Mouse (Mus musculus): ENCODE measurements around the gene AI481877. TPM values are rescaled to one million over a fixed set of nuclear protein-coding genes. Genes with fewer than 3 reads are reported as not detected.

The AI481877 gene
- total RNA-seq, 2 experiments from 2014 or later: not detected

Other genes with a start within 250 kb of the AI481877 start
- 100 to 1,000 TPM; 153 to 179 TPM for gene Ecpas, start 226.2 kb downstream of the AI481877 start, total RNA-seq (2021)
- 1 to 10 TPM; 1.7 to 2.8 TPM for gene Zkscan16, start 195.4 kb downstream of the AI481877 start, total RNA-seq (2021)
- gene Ptgr1, start 151.9 kb downstream of the AI481877 start, total RNA-seq (2021): 10 to 100 TPM; 19.2 to 30.0 TPM
- 10 to 100 TPM; 14.0 to 18.3 TPM for gene Dnajc25, start 143.9 kb downstream of the AI481877 start, total RNA-seq (2021)
- 1 to 10 TPM; 3.0 to 6.2 TPM for gene Gm20503, start 135.8 kb downstream of the AI481877 start, total RNA-seq (2021)
- 10 to 100 TPM; 32.9 to 33.2 TPM for gene Gng10, start 103.9 kb downstream of the AI481877 start, total RNA-seq (2021)
- gene Ugcg, start 50.3 kb upstream of the AI481877 start, total RNA-seq (2021): 10 to 100 TPM; 40.2 to 46.3 TPM

Measured in adrenal gland, postnatal 36 days (tissue).